Mouse (Mus musculus) forebrain, embryonic 11.5 days (tissue): Measurements from ENCODE around the gene Cep89. TPM values are rescaled to one million over a fixed set of nuclear protein-coding genes. Genes with fewer than 3 reads are reported as not detected.

Experiments
- ATAC-seq: fragments of 200-750 bp; cut with Nextera tagmentation; replicated peaks from 2 replicates; pipeline ENCODE4 v1.8.0; 2017; ENCODE audit warnings: moderate TSS enrichment; ENCODE audit not compliant: low FRiP score
- DNase-seq: peaks from one replicate; pipeline ENCODE4 v3.0.0-alpha.2; 2017; ENCODE audit warnings: low spot score
- H3K27ac ChIP-seq: fragments of 300-500 bp; sonication (generic); 2 replicates; pipeline ENCODE4 v1.5.1; 2014; ENCODE audit warnings: low read depth, low read length
- H3K27me3 ChIP-seq: fragments of 300-500 bp; sonication (generic); 2 replicates; pipeline ENCODE4 v1.6.1; 2014; ENCODE audit warnings: mild to moderate bottlenecking, low read length, mixed read lengths; ENCODE audit not compliant: control insufficient read depth, insufficient read depth
- H3K36me3 ChIP-seq: fragments of 300-500 bp; sonication (generic); 2 replicates; pipeline ENCODE4 v1.6.1; 2014; ENCODE audit warnings: mild to moderate bottlenecking, low read length, moderate library complexity, mixed read lengths; ENCODE audit not compliant: control insufficient read depth, insufficient read depth
- H3K4me1 ChIP-seq: fragments of 300-500 bp; sonication (generic); replicated peaks from 2 replicates; pipeline ENCODE4 v1.6.1; 2014; ENCODE audit warnings: low read length, mixed read lengths; ENCODE audit not compliant: control insufficient read depth, insufficient read depth
- H3K4me2 ChIP-seq: fragments of 300-500 bp; sonication (generic); 2 replicates; pipeline ENCODE4 v1.6.1; 2014; ENCODE audit warnings: low read depth, mild to moderate bottlenecking, low read length, moderate library complexity, mixed read lengths; ENCODE audit not compliant: severe bottlenecking
- H3K4me3 ChIP-seq: fragments of 300-500 bp; sonication (generic); 2 replicates; pipeline ENCODE4 v1.5.1; 2014; ENCODE audit warnings: low read depth, low read length
- H3K9ac ChIP-seq: fragments of 300-500 bp; sonication (generic); 2 replicates; pipeline ENCODE4 v1.6.1; 2014; ENCODE audit warnings: low read length
- H3K9me3 ChIP-seq: fragments of 300-500 bp; sonication (generic); 2 replicates; pipeline ENCODE4 v1.6.1; 2016; ENCODE audit warnings: low read length, mixed read lengths; ENCODE audit not compliant: control insufficient read depth
- WGBS: fragments of 180-500 bp; shearing (Covaris S2); extraction: QIAGEN DNeasy Blood & Tissue Kit; methylation state at CpG from one replicate; pipeline ENCODE4 v1.1.7; 2014; 5-methylcytosine and 5-hydroxymethylcytosine counted together
- polyA plus RNA-seq: library from polyadenylated mRNA; unstranded; fragments of >200 nt; fragmentation: Nextera tagmentation; extraction: Ambion mirVana; gene quantifications from 2 replicates; pipeline ENCODE4 v1.2.1, GENCODE M21; 2014

Cep89 gene
- polyA plus RNA-seq, 1 experiment from 2014 or later = 61.7 TPM

GRCm38 (mm10) chr7:35485126-35485525 lies 88.3 kb downstream of the Cep89 start:
- Histone ChIP-seq H3K4me3 (no peak overlapping the region), H3K4me2 (no peak overlapping the region), H3K27me3 (no peaks in the 10 kb centered on the region), H3K4me1 (no peaks in the 10 kb centered on the region), H3K9me3 (no peaks in the 10 kb centered on the region), H3K9ac (no peak overlapping the region), H3K36me3 (no peaks in the 10 kb centered on the region), H3K27ac (no peak overlapping the region)
- ATAC-seq = no peak
- 74% methylated on average over 2 of the region's 2 CpGs for WGBS
- DNase-seq = no peak

GRCm38 (mm10) chr7:35486553-35486952 lies 89.7 kb downstream of the Cep89 start:
- 91% methylated on average over 8 of the region's 8 CpGs for WGBS
- no peaks in the 10 kb centered on the region for H3K4me1 ChIP-seq
- H3K4me2 ChIP-seq = no peak overlapping the region
- no peak for ATAC-seq
- no peak for DNase-seq
- no peak overlapping the region for H3K27ac ChIP-seq
- no peak overlapping the region for H3K4me3 ChIP-seq
- H3K36me3 ChIP-seq = no peaks in the 10 kb centered on the region
- H3K27me3 ChIP-seq = no peaks in the 10 kb centered on the region
- no peak overlapping the region for H3K9ac ChIP-seq
- H3K9me3 ChIP-seq = no peaks in the 10 kb centered on the region

Other genes with a start within 250 kb of the Cep89 start
- 0.67 and 1.0 TPM in 2 replicates for gene Slc7a10, start 210.7 kb upstream of the Cep89 start, polyA plus RNA-seq
- gene Lrp3, start 181.5 kb upstream of the Cep89 start, polyA plus RNA-seq = 18.6 and 19.1 TPM in 2 replicates
- 19.5 and 19.7 TPM in 2 replicates for gene Gpatch1, start 78.6 kb upstream of the Cep89 start, polyA plus RNA-seq
- 1.6 and 2.9 TPM in 2 replicates for gene Rhpn2, start 62.9 kb upstream of the Cep89 start, polyA plus RNA-seq
- 26.4 and 27.2 TPM in 2 replicates for gene Faap24, start 199 bp upstream of the Cep89 start, polyA plus RNA-seq
- 0.24 TPM in 1 of 2 replicates, not detected in the other for gene Slc7a9, start 51.8 kb downstream of the Cep89 start, polyA plus RNA-seq
- not detected in 2 replicates for gene Tdrd12, start 140.7 kb downstream of the Cep89 start, polyA plus RNA-seq
- gene Nudt19, start 159.3 kb downstream of the Cep89 start, polyA plus RNA-seq = 43.3 and 45.7 TPM in 2 replicates
- gene Rgs9bp, start 188.5 kb downstream of the Cep89 start, polyA plus RNA-seq = 0.21 and 0.32 TPM in 2 replicates
- 30.5 and 35.9 TPM in 2 replicates for gene Ankrd27, start 189.2 kb downstream of the Cep89 start, polyA plus RNA-seq